Comparison of ENCODE assay signal across 32 mouse cellular contexts in the genomic region with DNA sequence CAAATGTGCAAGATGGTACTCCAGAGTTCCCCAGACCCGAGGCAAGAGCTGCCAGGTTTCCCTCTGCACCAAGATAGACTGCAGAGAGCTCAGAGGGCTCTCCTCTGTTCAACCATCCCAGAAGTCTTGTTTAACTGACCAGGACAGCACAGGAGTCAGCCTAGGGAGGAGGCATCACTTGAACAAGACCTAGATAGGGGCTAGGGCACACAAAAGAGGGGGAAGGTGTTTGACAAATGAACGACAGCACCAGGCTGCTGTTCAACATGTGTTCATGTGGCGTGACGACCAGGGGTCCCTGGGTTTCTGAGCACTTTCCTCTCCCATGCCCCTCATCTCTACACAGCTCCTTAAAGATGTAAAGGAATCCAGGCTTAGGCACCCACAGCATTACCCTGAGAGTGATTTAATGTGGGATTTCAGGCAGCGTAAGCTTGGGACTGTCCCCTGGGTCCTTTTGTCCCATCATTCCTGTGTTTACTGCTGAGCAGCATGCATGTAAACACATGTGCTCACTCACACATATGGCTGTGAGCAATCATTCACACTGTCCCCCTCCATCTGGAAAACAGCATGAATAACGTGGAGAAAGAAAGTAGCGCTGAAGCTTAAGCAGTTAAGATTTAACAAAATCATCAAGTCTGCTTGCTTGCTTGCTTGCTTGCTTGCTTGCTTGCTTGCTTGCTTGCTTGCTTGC.
DNase-seq lines count a peak whose midpoint lies in the region; ATAC-seq lines count a peak whose summit lies in the region.
"Had no signal": no experiment of that assay in that cellular context is flagged by ENCODE, and none has a peak within 500 bp of the region (broad histone marks: within the 10 kb centered on the region; RNA-seq: fewer than 3 reads in every experiment).

No protein-coding gene starts in this region.

- H3K36me3 ChIP-seq in forebrain, embryonic 11.5 days (ENCODE audit: control insufficient read depth, insufficient read depth, low read length) = no peaks in the 10 kb centered on the region
- no peaks in the 10 kb centered on the region for H3K36me3 ChIP-seq in forebrain, embryonic 14.5 days (ENCODE audit: control insufficient read depth, insufficient read depth, low read length)
- H3K36me3 ChIP-seq in heart, embryonic 10.5 days = no peaks in the 10 kb centered on the region
- no peaks in the 10 kb centered on the region for H3K36me3 ChIP-seq in neural tube, embryonic 13.5 days
- H3K36me3 ChIP-seq: embryonic facial prominence, embryonic 12.5 days; G1E; heart, embryonic 13.5 days; hindbrain, embryonic 10.5 days; hindbrain, embryonic 15.5 days; liver, embryonic 12.5 days; midbrain, embryonic 12.5 days; stomach, embryonic 15.5 days had no signal

- ATAC-seq in forebrain, embryonic 11.5 days (replicated peaks; ENCODE audit: low FRiP score) = no peak
- ATAC-seq in forebrain, embryonic 14.5 days = no peak
- 0 out of 2 replicates have a peak, but pooled peaks have one; percentile 34 for ATAC-seq in neural tube, embryonic 13.5 days (ENCODE audit: low read depth)
- ATAC-seq: inflammation-experienced regulatory T-cells, adult 6 months; liver, embryonic 12.5 days; liver, postnatal 0 days; lung, postnatal 0 days had no signal

- H3K9me3 ChIP-seq in forebrain, embryonic 11.5 days (ENCODE audit: control insufficient read depth, low read length) = no peaks in the 10 kb centered on the region
- no peaks in the 10 kb centered on the region for H3K9me3 ChIP-seq in forebrain, embryonic 14.5 days (replicated peaks; ENCODE audit: control insufficient read depth, low read length)
- H3K9me3 ChIP-seq in heart, embryonic 10.5 days = no peaks in the 10 kb centered on the region
- H3K9me3 ChIP-seq in neural tube, embryonic 13.5 days = no peaks in the 10 kb centered on the region
- H3K9me3 ChIP-seq: embryonic facial prominence, embryonic 12.5 days; G1E; heart, embryonic 13.5 days; hindbrain, embryonic 10.5 days; hindbrain, embryonic 15.5 days; liver, embryonic 12.5 days; megakaryocyte, embryonic 14.5 days; midbrain, embryonic 12.5 days; stomach, embryonic 15.5 days had no signal

- no peak overlapping the region for H3K27ac ChIP-seq in forebrain, embryonic 11.5 days (ENCODE audit: low read depth, low read length)
- H3K27ac ChIP-seq in forebrain, embryonic 14.5 days (ENCODE audit: low read depth, low read length) = no peak overlapping the region
- peak overlapping the region; percentile 49 for H3K27ac ChIP-seq in heart, embryonic 10.5 days
- H3K27ac ChIP-seq in neural tube, embryonic 13.5 days (replicated peaks) = no peak overlapping the region
- H3K27ac ChIP-seq: embryonic facial prominence, embryonic 12.5 days; heart, embryonic 13.5 days; hindbrain, embryonic 10.5 days; hindbrain, embryonic 15.5 days; liver, embryonic 12.5 days; midbrain, embryonic 12.5 days; stomach, embryonic 15.5 days had no signal

- WGBS in forebrain, embryonic 11.5 days = 89% methylated on average over 7 of the region's 7 CpGs
- WGBS in forebrain, embryonic 14.5 days = 83% methylated on average over 7 of the region's 7 CpGs
- WGBS in heart, embryonic 10.5 days = 61% methylated on average over 7 of the region's 7 CpGs
- 66% methylated on average over 7 of the region's 7 CpGs for WGBS in neural tube, embryonic 13.5 days

- H3K4me3 ChIP-seq in forebrain, embryonic 11.5 days (ENCODE audit: low read depth, low read length) = no peak overlapping the region
- no peak overlapping the region for H3K4me3 ChIP-seq in forebrain, embryonic 14.5 days (ENCODE audit: low read depth, low read length)
- H3K4me3 ChIP-seq in heart, embryonic 10.5 days = no peak overlapping the region
- no peak overlapping the region for H3K4me3 ChIP-seq in neural tube, embryonic 13.5 days
- H3K4me3 ChIP-seq: embryonic facial prominence, embryonic 12.5 days; erythroblast, embryonic 14.5 days; heart, embryonic 13.5 days; hindbrain, embryonic 10.5 days; hindbrain, embryonic 15.5 days; liver, embryonic 12.5 days; megakaryocyte, embryonic 14.5 days; midbrain, embryonic 12.5 days; myocyte; stomach, embryonic 15.5 days had no signal

- no peak overlapping the region for H3K4me2 ChIP-seq in forebrain, embryonic 11.5 days (ENCODE audit: low read depth, low read length, severe bottlenecking)
- no peak overlapping the region for H3K4me2 ChIP-seq in forebrain, embryonic 14.5 days (ENCODE audit: low read length)
- H3K4me2 ChIP-seq in neural tube, embryonic 13.5 days = no peak overlapping the region
- H3K4me2 ChIP-seq: embryonic facial prominence, embryonic 12.5 days; heart, embryonic 13.5 days; hindbrain, embryonic 15.5 days; liver, embryonic 12.5 days; midbrain, embryonic 12.5 days; stomach, embryonic 15.5 days had no signal

- no peaks in the 10 kb centered on the region for H3K4me1 ChIP-seq in forebrain, embryonic 11.5 days (replicated peaks; ENCODE audit: control insufficient read depth, insufficient read depth, low read length)
- no peaks in the 10 kb centered on the region for H3K4me1 ChIP-seq in forebrain, embryonic 14.5 days (ENCODE audit: control insufficient read depth, insufficient read depth, low read length)
- H3K4me1 ChIP-seq in heart, embryonic 10.5 days = peaks cover 25% of the 10 kb centered on the region
- H3K4me1 ChIP-seq in neural tube, embryonic 13.5 days (replicated peaks) = peaks cover 9% of the 10 kb centered on the region
- H3K4me1 ChIP-seq: hindbrain, embryonic 15.5 days; midbrain, embryonic 12.5 days; stomach, embryonic 15.5 days had no signal

- no peak overlapping the region for H3K9ac ChIP-seq in forebrain, embryonic 11.5 days (ENCODE audit: low read length)
- no peak overlapping the region for H3K9ac ChIP-seq in forebrain, embryonic 14.5 days (ENCODE audit: low read length)
- no peak overlapping the region for H3K9ac ChIP-seq in neural tube, embryonic 13.5 days
- H3K9ac ChIP-seq: embryonic facial prominence, embryonic 12.5 days; heart, embryonic 13.5 days; hindbrain, embryonic 15.5 days; liver, embryonic 12.5 days; liver, postnatal 0 days; midbrain, embryonic 12.5 days; stomach, embryonic 15.5 days had no signal

- no peaks in the 10 kb centered on the region for H3K27me3 ChIP-seq in forebrain, embryonic 11.5 days (ENCODE audit: control insufficient read depth, insufficient read depth, low read length)
- H3K27me3 ChIP-seq in forebrain, embryonic 14.5 days (replicated peaks; ENCODE audit: control insufficient read depth, insufficient read depth, low read length) = no peaks in the 10 kb centered on the region
- H3K27me3 ChIP-seq in heart, embryonic 10.5 days (ENCODE audit: insufficient read depth, poor library complexity, severe bottlenecking) = no peaks in the 10 kb centered on the region
- H3K27me3 ChIP-seq in neural tube, embryonic 13.5 days = no peaks in the 10 kb centered on the region
- H3K27me3 ChIP-seq: embryonic facial prominence, embryonic 12.5 days; heart, embryonic 13.5 days; hindbrain, embryonic 15.5 days; liver, embryonic 12.5 days; midbrain, embryonic 12.5 days; stomach, embryonic 15.5 days had no signal

- peak; percentile 19 for DNase-seq in forebrain, embryonic 11.5 days (ENCODE audit: low spot score)
- DNase-seq in forebrain, embryonic 14.5 days (ENCODE audit: low spot score) = no peak
- no peak for DNase-seq in heart, embryonic 10.5 days (ENCODE audit: low spot score)
- DNase-seq in heart, adult 9 months (ENCODE audit: low spot score in 2 of 2) = no peak
- no peak for DNase-seq in neural tube, embryonic 10.5 days (ENCODE audit: extremely low spot score, low spot score)
- DNase-seq in cerebellum, postnatal 10 days = no peak
- DNase-seq: adrenal gland, adult 8-10 months; cerebellum, adult 8-10 months; cerebellum, postnatal 36 days; gastrocnemius, postnatal 25 days; heart, adult 18-20 months; heart, postnatal 10 days; kidney, adult 18-20 months; kidney, postnatal 36 days; liver, postnatal 0 days; lung, postnatal 4 days; right cerebral cortex, postnatal 25 days; thymus, postnatal 25 days had no signal
